Mouse (Mus musculus): ENCODE measurements around the gene Mgea5.

DNA sequence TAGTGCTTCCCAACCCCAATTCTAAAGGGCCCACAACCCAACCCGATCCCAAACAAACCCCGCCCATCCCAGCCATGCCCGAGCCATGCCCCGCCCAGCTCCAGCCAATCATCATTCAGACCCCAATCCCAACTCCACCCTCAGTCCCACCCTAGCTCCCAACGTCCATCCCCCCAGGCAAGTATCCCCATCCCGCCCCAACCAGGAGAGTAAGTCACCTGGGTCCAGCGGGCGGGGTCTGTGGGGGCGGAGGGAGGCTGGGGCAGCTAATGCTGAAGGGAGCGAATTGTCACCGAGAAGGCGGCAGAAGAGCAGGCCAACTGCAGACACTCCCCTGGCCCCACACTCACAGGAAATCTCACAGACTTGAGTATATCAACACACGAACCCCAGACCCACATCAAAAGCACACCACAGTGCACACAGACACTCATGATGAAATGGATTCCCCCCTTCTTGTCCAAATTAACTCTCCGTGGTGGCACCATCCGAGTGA, 12.5 kb upstream of the Mgea5 start:
- TF ChIP-seq TCF12 (IDR thresholded peaks at IDR 0.05; ENCODE audit: low read depth, low read length) (no peak), POLR2A (IDR thresholded peaks at IDR 0.05; ENCODE audit: low read depth, low read length) (no peak), CTCF (conservative IDR thresholded peaks at IDR 0.05 in 1 of 2, IDR thresholded peaks at IDR 0.05 in 1 of 2; ENCODE audit: low read depth in 2 of 2, low read length in 2 of 2) (no peak), BHLHE40 (IDR thresholded peaks at IDR 0.05; ENCODE audit: low read depth, low read length) (no peak), MAX (IDR thresholded peaks at IDR 0.05; ENCODE audit: low read length) (no peak), ZMIZ1 (IDR thresholded peaks at IDR 0.05; ENCODE audit: low read depth, low read length) (no peak), CHD1 (IDR thresholded peaks at IDR 0.05; ENCODE audit: low read depth, low read length) (no peak)

Measured in CH12.LX (cell line).